Mouse (Mus musculus) gastrocnemius, adult 2 months (tissue): ENCODE results near the gene Ebf3. TPM values are rescaled to one million over a fixed set of nuclear protein-coding genes. Genes with fewer than 3 reads are reported as not detected.

ENCODE experiments used
- DNase-seq: peaks from one replicate; pipeline ENCODE4 v3.0.0; 2022
- H3K27ac ChIP-seq: fragments of 200-600 bp; 2 replicates; pipeline ENCODE4 v1.8.1; 2022; ENCODE audit warnings: mild to moderate bottlenecking
- H3K4me3 ChIP-seq: fragments of 200-600 bp; 2 replicates; pipeline ENCODE4 v1.8.1; 2022; ENCODE audit warnings: mild to moderate bottlenecking, moderate library complexity
- CTCF ChIP-seq: fragments of 200-600 bp; IDR thresholded peaks from 2 replicates; pipeline ENCODE4 v1.8.1; 2022; ENCODE audit warnings: antibody characterized with exemption, mild to moderate bottlenecking, moderate library complexity
- intact Hi-C: fragments of 180-260 bp; cut with DNase I; formaldehyde crosslinking; loops from one replicate; pipeline ENCODE4 v1.15.1; 2025
- total RNA-seq, 2 experiments: library from RNA; stranded (reverse); gene quantifications; 2 replicates each; pipeline ENCODE4 v1.2.3; 2021

Gene Ebf3
- total RNA-seq, 2 experiments from 2014 or later = 7.2 to 7.7 TPM

DNA sequence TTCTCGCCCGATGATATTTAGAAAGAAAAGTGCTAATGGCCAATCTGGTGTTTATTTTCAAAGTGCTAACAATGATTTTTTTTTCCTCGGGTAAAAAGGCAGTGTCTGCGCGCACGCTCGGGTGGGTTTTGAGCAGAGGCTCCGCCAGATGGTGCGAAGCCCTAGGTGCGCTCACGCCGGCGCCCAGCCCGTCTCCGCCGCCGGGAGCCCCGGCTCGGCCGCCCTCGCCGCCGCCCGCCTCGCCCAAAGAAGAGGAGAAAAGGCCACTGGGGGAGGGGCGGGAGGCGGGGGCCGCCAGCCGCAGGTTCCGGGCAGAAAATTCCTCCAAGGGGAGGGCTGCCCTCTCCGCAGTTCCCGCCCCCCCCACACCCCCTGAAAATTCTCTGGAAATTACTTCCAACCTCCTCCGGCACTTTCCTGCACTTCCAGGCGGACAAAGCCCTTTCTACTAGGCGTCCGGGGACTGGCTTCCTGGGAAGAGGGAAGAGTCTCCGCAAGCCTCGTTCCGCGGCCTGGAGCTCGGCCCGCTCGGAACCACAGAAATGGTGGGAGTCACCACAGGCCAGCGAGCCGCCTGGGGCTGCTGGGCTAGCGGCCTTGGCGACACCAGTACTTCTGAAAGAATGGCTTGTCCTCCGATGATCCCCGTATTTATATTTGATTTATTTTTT, 4.0 kb downstream of the Ebf3 start:
- intact Hi-C loops = loop anchor here (5.0 to 10.0 kb wide), 2 partner anchors 43 to 235 kb away; no protein-coding TSS in a partner anchor
- TF ChIP-seq CTCF = no peak
- peak; percentile 70 for DNase-seq
- peak overlapping the region; percentile 92 for H3K4me3 ChIP-seq
- peak overlapping the region; percentile 94 for H3K27ac ChIP-seq

DNA sequence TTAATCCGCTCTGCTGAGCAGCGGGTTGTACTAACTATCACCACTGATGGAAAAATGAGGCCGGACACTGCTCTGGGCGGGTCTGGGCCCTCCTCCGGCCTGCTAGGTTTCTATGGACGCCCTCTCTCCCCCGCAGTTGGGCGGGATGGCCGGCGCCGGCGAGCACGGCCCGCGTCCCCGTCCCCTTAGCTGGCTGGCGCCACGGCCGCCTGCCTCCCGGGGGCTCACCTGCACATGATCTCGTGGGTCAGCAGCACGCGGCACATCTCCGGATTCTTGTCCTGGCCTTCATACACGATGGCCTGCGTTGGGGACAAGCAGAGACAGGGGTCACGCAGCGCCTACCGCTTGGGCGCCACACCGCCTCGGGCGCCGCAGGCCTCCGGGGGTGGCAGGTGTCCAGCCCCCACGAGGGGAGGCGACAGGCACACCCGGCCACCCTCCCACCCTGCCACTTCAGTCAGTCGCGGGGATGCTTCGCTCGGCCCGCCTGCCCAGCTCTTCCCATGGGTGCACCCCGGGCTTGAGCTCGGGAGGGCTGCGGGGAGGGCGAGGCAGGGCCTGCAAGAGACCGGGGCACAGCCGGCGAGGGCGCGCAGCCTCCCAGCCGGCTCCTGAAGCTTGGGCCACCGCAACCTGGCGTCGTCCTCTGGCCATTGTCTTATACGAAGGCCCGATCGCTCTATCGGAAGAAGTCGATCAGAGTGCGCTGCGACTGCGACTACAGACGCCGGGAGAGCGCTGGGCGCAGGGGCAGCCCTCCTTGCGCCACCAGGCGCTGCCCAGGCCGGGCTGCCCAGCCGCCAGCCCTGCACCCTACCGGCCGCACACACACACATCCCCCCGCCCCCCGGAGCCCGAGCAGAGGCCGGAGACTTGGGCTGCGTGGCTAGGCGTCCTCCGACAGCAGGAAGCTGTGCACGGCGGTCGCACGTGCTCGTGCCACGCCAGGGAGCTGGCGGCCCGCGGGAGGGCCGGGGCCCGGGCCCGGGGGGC, 4.9 kb downstream of the Ebf3 start:
- peak; percentile 72 for DNase-seq
- Histone ChIP-seq H3K4me3 (peak overlapping the region; percentile 92), H3K27ac (peak overlapping the region; percentile 94)
- intact Hi-C loops = loop anchor here (2.0 to 10.0 kb wide), 3 partner anchors 42 to 235 kb away; no protein-coding TSS in a partner anchor
- TF ChIP-seq CTCF = peak; percentile 18; the same call in 1 of the 2 replicates

DNA sequence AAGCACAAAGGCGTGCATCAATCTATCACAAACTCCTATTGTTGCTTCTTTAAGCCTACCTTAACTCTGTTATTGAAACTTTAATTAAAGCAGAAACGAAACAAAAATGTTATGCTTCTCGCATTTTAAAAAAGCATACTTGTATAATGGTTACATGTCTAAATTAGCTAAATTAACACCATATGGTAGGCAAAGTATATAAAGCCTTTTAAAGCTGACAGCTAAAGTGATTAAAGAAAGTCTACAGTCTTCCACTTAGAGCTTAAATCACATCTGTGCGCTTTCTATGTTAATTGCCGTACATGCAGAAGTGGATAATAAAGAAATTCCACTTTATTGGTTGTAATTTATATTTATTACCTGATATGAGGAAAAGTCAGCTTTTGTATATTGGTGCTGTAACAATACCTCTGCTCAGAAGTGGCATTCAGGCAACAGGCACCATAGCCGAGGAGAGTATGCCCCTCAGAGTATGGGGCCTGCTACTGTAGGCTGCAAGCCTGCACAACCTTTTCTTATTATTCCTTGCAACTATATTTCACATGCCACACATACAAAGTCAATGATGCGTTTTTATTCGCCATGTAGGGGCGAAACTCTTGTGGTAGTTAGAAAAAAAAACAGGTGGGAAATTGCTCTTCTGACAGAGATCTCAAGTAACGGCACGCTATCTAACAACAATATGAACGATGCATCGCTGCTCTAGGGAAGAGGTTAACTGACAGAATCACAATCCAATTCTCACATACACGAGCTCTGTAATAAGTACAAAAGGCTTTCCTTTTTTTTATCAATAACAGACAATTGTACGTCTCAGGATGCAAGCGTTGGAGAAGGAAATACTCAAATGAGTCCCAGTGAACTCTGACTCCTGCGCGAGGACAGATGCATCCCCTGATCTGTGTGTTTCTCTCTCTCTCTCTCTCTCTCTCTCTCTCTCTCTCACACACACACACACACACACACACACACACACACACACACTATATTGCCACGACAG, 5.9 kb downstream of the Ebf3 start:
- intact Hi-C loops = loop anchor here (2.0 kb wide), 1 partner anchor 62 kb away; no protein-coding TSS in a partner anchor
- H3K27ac ChIP-seq = peak overlapping the region; percentile 94
- peak; percentile 31; the same call in 1 of the 2 replicates for TF ChIP-seq CTCF

DNA sequence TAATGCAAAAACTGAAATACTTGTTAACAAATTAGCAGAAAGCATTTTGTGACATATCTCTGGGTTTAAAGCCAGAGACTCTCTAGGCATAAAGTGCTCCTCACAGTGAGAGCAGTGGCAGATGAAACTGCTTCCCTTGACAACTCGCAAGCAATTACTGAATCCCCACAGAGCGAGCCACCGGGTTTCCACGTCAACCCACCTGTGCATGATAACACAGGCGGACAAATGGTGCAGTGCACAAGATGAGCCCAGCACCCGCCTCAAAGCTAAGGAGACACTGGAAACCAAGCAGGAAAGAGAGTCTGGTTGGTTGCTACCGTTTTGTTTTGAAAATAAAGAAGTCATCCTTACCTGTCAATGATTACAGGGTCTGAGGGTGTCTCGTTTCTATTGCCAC, 7.1 kb downstream of the Ebf3 start:
- peak overlapping the region; percentile 67 for H3K27ac ChIP-seq
- intact Hi-C loops = no loop called here
- no peak for DNase-seq
- TF ChIP-seq CTCF = no peak
- peak overlapping the region; percentile 50 for H3K4me3 ChIP-seq

More for the DNA sequence above, 5.9 kb downstream of the Ebf3 start:
- DNase-seq = no peak
- peak overlapping the region; percentile 92 for H3K4me3 ChIP-seq

DNA sequence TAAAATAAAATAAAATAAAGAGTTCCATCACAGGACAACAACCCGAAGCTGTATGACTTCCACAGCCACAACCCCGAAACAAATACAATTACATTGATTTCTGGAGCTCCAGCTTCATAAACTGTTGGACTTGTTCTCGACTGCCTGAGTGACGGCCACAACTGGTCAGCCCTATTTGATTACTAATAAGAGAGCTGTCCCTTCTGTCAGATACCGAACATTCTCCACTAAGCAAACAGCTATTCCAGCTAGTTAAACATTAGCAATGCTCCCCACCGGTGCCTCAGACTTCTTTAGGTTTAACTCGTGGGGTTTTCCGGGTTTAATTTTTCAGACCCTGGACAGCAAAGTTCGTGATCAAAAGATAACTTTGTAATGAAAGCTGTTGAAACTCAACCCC, 8.1 kb downstream of the Ebf3 start:
- DNase-seq = peak; percentile 73

DNA sequence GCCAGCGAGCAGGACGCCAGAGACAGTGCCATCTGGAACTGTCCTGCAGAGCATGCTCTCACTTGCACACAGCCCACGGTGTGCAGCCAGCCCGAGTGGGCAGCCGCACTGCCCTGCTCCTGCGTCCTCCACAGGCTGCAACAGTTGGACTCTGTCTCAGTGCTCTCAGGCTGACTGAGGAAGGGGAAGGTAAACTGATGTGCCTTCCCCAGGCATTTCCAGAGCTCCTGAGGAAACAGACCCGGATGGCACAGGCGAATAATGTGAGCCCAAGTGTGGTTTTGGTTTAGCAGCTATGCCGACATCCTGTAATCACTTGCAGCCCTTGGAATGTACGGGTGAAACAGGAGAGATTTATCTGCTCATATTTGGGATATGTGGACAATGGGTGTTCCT, 10.5 kb downstream of the Ebf3 start:
- DNase-seq = peak; percentile 47
- no peak for TF ChIP-seq CTCF
- Histone ChIP-seq H3K4me3 (peak overlapping the region; percentile 64), H3K27ac (peak overlapping the region; percentile 78)
- intact Hi-C loops = no loop called here

More for the DNA sequence above, 8.1 kb downstream of the Ebf3 start:
- TF ChIP-seq CTCF = no peak
- Histone ChIP-seq H3K4me3 (peak overlapping the region; percentile 50), H3K27ac (peak overlapping the region; percentile 67)
- intact Hi-C loops = no loop called here

DNA sequence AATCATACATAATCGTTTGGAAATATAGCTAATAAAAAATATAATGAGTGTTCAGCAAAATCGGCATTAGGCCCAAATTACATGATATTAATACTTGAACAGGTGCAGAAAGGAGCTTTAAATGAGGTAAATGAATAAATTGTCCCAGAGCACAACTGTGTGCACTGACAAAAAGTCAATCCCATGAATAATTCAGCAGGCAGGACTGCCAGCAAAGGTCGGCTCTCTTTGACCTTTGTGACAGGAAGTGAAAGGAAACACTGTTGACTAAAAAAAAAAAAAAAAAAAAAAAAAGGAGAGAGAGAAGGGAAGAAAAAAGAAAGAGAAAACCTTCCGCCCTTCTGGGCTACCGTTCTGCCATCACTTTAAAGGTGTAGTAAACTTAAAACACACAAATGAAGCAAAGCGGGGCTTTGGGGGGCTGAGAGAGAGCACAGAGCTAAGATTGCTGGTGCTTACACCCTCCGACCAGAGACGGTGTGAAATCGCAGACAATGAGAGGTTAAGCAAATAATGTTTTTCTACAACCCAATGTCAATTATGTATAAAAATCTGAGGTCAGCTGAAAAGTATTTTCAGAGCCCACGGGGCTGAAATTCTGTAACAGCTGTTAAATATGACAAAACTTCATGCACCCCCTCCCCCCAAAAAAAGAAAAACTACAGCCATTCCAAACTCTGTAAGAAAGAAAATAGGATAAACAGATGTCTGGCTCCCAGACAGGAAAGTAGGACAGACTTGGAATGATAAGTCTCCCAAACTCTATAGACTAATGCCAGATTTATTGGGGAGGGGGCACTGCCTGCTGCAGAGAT, 11.1 kb downstream of the Ebf3 start:
- peak overlapping the region; percentile 64 for H3K4me3 ChIP-seq
- no peak for TF ChIP-seq CTCF
- DNase-seq = no peak

DNA sequence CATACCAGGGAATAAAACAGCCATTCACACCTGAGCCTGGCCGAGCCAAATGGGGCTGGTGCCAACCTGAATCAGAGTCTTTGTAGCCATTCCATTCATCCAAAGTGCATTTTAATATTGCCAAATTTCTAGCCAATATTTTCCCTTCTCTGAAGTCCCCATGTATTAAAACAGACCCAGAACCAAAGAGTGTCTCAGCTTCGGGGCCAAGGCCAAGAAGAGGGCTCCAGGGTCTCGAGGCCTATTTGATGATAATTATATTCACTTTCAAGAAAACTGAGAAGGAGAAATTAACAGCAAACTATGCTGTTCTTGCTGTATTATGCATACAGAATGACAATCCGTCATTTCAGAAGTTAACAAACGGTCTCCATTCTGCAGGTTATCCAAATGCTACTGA, 12.1 kb downstream of the Ebf3 start:
- no peak for DNase-seq
- peak overlapping the region; percentile 55; the same call in 1 of the 2 replicates for H3K4me3 ChIP-seq
- H3K27ac ChIP-seq = peak overlapping the region; percentile 78
- no peak for TF ChIP-seq CTCF
- intact Hi-C loops = no loop called here

More for the DNA sequence above, 11.1 kb downstream of the Ebf3 start:
- intact Hi-C loops = no loop called here
- H3K27ac ChIP-seq = peak overlapping the region; percentile 78

DNA sequence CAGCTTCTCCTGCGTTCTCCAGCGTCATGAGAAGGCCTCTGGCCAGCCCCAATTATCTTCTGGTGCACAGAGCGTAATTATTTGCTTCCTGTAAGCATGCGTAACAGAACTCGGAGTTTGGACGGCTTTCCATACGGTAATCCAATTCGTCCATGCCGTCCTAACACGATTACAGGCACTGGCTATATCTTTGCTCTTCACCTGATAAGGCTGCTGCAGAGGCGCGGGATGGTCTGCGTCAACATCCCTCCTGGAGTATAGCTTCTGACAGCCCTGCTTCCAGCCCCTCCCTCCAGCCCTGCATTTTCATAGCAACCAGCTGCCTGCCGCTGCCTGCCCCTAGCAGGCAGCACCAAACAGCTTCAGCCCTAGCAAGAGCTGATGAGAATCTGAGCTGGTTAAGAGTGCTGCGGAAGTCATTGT, 12.9 kb downstream of the Ebf3 start:
- intact Hi-C loops = no loop called here
- no peak for TF ChIP-seq CTCF

DNA sequence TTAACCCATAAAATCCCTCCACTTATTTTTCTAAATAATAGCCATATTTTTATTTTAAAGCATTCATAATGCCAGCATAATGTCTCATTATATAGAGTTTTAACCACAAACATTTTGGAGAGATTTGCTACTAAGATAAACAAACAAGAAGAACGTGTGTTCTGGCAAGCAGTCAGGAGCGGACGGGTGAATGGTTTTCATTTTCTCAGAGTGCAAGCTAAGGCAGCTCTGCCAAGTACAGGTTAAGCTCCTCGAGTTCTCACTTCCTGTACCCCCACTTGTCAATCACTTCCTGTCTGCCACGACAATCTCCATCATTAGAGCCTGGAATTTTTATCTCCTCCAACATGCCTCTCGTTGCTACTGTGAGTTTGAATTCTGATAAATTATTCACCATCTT, 13.4 kb downstream of the Ebf3 start:
- intact Hi-C loops = no loop called here
- Histone ChIP-seq H3K27ac (peak overlapping the region; percentile 78), H3K4me3 (peak overlapping the region; percentile 55)
- TF ChIP-seq CTCF = no peak
- DNase-seq = no peak

More for the DNA sequence above, 12.9 kb downstream of the Ebf3 start:
- H3K27ac ChIP-seq = peak overlapping the region; percentile 78
- H3K4me3 ChIP-seq = peak overlapping the region; percentile 55
- peak; percentile 54 for DNase-seq

DNA sequence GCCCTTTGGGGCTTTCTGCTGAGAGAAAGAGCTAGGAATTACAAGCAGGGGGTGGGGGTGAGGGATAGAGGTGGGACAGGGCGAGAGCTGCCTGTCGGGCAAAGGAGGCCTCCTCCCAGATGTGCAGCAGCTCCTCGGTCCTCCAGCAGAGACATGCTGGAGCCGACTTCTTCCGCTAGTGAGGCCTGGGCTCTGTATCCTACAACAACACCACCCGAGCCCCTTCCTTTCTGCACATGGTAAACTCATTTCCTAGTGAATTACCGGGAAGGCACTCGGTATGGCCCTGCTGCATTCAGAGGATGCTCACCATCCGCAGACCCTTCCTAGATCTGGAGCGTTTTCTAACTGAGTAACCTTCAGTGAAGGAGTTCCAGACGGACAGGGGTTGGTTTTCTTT, 14.1 kb downstream of the Ebf3 start:
- peak; percentile 45 for DNase-seq
- H3K4me3 ChIP-seq = peak overlapping the region; percentile 55
- intact Hi-C loops = no loop called here
- H3K27ac ChIP-seq = peak overlapping the region; percentile 78
- TF ChIP-seq CTCF = no peak
